Mouse (Mus musculus) brain, adult 2 months (tissue): ENCODE data around the gene Prkcg.
A peak's percentile ranks its signal among the peaks of the same experiment; 100 is the strongest.
"Not testable (repeated sequence)": the region's sequence is repeated elsewhere in the genome, so short reads cannot be mapped to it uniquely, and the experiment has no call there.

Source experiments
- DNase-seq: peaks from one replicate; pipeline ENCODE4 v3.0.0; 2011; ENCODE audit warnings: low read depth, low spot score

Prkcg gene

DNA sequence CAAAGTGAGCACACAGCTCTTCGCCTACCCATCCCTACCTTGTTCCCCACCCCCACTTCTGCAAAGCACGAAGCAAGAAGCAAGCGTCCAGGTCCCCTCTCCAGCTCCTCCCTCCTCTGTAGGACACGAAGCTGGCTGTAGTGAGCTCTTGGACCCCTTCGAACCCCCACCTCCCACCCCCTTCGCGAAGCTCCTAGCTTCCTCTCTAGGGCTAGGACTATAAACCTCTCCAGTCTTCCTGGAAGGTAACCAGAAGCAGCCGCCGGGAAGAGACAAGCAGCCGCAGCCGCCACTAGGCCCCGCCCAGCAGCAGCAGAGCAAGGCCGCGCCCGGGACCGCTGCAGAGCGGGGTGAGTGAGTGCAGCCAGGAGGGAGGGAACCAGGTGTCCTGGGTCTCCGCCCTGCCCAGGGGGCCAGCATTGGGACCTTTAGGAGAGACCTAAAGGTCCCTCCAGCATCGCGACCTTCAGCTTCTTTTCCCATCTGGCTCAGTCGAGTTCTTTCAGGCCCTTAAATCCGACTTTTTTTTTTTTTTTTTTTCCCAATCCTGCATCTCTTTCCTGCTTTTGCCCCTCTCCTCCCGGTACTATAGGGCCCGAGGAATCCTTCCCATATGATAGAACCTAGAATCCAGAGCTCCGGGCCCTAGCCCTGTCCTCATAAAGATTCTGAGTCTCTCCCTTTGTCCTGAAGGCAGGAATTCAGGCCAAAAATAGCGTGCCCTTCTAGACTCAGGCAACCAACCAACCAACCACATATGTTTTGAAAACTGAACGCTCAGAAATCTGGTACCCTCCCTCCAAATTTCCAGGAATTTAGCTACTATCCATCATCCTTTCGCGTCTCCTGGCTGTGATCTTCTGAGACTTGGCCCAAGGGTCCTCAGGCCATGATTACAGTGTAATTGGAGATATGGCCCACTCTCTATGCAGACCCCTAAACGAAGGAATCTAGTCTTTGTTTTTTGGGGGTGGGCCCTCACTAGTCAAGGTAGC lies at the start of gene Prkcg, which contains the start of gene Myadm:
TSS of gene Prkcg (plus strand) at position 204 of the 995 bp plus-strand sequence.
TSS of gene Myadm (plus strand) at position 105 of the 995 bp plus-strand sequence.
- DNase-seq, result peak; percentile 86

- DNase-seq, result no peak
Measured at GRCm38 (mm10) chr7:3239193-3239592, 49.8 kb upstream of the Prkcg start.

DNA sequence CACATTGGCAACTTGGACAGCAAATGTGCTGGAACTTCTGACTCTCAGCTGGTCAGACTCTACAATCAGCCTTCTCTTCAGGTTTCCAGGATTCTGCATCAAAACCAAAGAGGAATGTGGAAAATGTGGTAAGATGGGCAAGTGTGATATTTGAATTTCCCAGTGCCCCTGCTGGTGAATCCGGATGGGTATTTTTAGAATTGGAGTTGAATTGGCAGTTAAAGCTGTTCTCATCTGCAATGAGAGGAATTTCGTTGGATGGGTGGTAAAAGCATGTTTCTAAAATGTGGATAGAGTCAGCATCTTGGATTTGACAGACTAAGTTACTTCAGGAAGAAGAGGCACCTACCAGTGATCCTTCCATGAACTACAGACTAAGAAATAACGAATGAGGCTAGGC lies 28.3 kb upstream of the Prkcg start:
- DNase-seq, result peak; percentile 41

GRCm38 (mm10) chr7:3261446-3261845 lies 27.5 kb upstream of the Prkcg start:
- DNase-seq, result no peak

- peak; percentile 66 for DNase-seq
Measured at GRCm38 (mm10) chr7:3262789-3263188, 26.2 kb upstream of the Prkcg start.

DNA sequence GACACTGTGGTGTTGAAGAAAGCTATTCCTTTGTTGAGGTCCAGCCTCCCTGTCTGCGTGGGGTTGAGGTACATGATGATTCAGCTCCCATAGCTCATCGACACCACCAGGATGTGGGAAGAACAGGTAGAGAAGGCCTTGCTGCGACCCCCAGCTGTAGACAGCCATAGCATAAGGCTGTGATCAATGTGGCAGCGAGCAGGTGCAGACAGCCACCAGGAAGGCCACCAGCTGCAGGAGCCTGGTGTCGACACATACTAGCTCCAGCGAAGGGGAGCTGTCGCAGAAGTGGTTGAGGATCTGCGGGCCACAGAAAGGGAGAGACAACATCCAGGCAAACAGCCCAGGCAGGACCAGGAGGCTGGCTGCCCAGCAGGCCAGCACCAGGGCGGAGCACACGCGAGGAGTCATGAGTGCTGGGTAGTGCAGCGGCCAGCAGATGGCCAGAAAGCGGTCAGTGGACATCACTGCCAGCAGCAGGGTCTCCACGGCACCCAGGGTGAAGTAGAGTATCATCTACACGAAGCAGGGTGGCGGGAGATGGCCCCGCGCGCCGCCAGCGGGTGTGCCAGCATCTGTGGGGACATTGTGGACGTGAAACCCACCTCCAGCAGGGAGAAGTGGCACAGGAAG lies 24.5 kb upstream of the Prkcg start:
- DNase-seq, result no peak

GRCm38 (mm10) chr7:3265311-3265710 lies 23.7 kb upstream of the Prkcg start:
- DNase-seq, result no peak

DNA sequence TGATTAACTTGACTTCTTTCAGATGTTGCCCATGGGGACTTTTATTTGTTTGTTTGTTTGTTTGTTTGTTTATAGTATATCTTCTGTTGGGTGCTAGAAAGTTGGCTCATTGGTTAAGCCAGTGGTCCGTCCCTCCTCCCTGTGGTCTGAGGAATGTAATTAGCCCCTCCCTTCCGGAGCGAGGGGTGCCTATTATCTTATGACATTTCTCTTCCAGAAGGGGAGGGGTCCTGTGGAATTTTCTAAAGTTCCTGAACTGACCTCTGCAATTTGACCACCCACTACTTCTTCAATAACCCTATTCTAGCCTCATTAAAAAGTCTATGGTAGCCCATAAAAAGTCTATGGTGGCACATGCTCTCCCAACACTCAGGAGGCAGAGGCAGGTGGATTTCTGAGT lies 21.7 kb upstream of the Prkcg start:
- DNase-seq, result no peak

- no peak for DNase-seq
Measured at GRCm38 (mm10) chr7:3267888-3268287, 21.1 kb upstream of the Prkcg start.

- no peak for DNase-seq
Measured at GRCm38 (mm10) chr7:3268291-3268690, 20.7 kb upstream of the Prkcg start.

GRCm38 (mm10) chr7:3272206-3272605 lies 16.8 kb upstream of the Prkcg start:
- no peak for DNase-seq

DNA sequence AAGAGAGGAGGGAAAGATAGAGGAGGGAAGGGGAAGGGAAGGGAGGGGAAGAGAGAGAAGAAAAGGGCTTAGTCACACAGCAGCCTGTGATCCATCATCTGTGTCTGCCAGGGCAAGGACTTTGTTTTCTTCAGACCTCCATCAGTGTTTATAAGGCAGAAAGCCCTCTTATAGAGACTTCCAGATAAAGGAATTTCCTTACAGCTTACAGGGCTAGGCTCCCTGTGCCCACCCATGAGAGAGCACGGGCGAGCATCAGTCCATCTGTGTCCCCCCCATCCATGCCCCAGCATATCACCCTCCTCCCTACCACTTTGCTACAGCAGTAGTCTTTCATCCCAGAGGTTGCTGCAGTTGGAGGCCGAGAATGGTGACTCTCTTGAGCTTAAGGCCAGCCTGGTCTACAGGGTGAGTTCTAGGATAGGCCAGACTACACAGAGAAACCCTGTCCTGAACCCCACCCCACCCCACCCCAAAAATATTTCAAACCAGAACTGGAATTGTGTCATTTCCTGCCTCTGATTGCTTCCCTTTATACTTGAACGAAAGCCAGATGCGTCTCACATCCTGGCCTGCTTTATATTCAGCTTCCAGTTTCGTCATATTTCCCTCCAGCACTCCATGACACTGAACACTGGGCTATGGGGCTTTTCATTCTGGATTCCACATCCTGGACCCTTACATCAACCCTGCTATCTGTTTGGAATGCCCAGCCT lies 13.4 kb upstream of the Prkcg start:
- no peak for DNase-seq

- not testable (repeated sequence) for DNase-seq
Measured at GRCm38 (mm10) chr7:3276781-3277180, 12.2 kb upstream of the Prkcg start.

DNA sequence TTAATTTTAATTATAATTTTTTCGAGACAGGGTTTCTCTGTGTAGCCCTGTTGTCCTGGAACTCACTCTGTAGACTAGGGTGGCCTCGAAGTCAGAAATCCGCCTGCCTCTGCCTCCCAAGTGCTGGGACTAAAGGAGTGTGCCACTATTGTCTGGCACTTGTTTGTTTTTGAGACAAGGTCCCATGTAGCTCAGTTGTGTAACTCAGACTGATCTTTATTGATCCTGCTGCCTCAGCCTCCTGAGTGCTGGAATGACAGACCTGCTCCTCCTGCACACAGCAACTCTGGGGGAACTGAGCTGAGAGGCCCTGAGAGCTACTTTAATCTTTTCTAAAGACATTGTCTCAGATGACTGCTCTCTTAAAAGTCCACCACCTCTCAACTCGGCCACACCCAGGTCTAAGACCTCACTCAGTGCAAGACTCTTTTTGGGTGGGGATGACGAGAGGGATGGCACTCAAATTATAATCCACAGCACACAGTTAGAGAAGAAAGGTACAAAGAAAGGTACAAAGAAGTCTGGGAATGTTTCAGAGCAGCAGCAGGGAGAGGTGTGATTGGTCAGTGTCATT lies 8.8 kb upstream of the Prkcg start:
- DNase-seq, result no peak

DNA sequence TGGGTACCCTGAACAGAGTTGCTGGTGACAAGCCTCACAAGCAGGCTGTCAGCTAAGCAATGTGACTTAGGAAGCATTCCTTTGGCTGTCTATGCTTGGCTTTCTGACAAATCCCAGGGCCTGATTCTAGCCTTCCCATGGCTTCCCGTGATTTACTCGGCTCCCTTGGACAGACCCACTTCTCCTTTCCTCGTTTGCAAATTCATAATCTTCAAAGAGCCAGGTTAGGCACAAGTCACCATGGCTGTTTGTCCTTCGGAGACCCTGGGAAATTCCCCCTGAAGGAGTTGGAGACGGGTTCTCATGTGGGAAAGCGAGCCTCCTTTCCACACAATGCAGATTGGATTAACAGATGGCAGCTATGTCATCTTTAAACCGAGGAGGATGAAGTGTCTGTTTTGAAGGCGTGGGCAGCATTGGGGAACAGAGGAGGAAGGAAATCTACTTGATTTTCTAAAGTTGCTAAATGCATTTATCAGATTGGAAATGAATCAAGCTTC lies 8.3 kb upstream of the Prkcg start:
- DNase-seq, result peak; percentile 84

- no peak for DNase-seq
Measured at GRCm38 (mm10) chr7:3281741-3282140, 7.2 kb upstream of the Prkcg start.

GRCm38 (mm10) chr7:3283081-3283875 lies 5.7 kb upstream of the Prkcg start:
- no peak for DNase-seq

GRCm38 (mm10) chr7:3284604-3285003 lies 4.4 kb upstream of the Prkcg start:
- no peak for DNase-seq

DNA sequence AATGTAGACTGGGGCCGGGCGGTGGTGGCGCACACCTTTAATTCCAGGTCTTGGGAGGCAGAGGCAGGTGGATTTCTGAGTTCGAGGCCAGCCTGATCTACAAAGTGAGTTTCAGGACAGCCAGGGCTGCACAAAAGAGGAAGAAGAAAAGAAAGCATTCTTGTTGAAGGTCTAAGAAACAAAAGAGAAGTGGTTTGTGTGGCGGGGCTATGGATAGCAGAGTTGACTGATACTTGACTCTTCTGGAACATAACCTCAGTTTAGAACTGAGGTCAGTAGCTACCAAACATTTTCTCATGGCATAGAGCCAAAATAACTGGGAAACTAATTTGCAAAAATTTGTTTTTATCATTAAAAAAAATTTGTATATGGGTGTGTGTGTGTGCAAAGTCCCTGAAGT lies 2.9 kb upstream of the Prkcg start:
- DNase-seq, result no peak

GRCm38 (mm10) chr7:3287186-3287585 lies 1.8 kb upstream of the Prkcg start:
- DNase-seq, result peak; percentile 32
